Mouse (Mus musculus): ENCODE results near the gene Trmt1. TPM values are rescaled to one million over a fixed set of nuclear protein-coding genes. Genes with fewer than 3 reads are reported as not detected.

Gene Trmt1
- total RNA-seq, 2 experiments from 2014 or later, result 96.9 to 108 TPM

Other genes with a start within 250 kb of the Trmt1 start
- gene Ier2, start 23.5 kb upstream of the Trmt1 start, total RNA-seq (2021), result 10 to 100 TPM in 1 of 2 experiments, 1 to 10 TPM in 1; 6.2 to 10.0 TPM
- gene Nacc1, start 1.6 kb downstream of the Trmt1 start, total RNA-seq (2021), result 10 to 100 TPM; 94.8 to 95.5 TPM
- 1 to 10 TPM; 2.0 to 2.2 TPM for gene Lyl1, start 15.2 kb downstream of the Trmt1 start, total RNA-seq (2021)
- gene G430095P16Rik, start 36.7 kb downstream of the Trmt1 start, total RNA-seq (2021), result not detected
- 100 to 1,000 TPM; 379 to 429 TPM for gene Nfix, start 114.0 kb downstream of the Trmt1 start, total RNA-seq (2021)
- gene Dand5, start 136.5 kb downstream of the Trmt1 start, total RNA-seq (2021), result 10 to 100 TPM; 10.7 to 10.9 TPM
- 10 to 100 TPM; 27.3 to 27.4 TPM for gene Gadd45gip1, start 145.2 kb downstream of the Trmt1 start, total RNA-seq (2021)
- 10 to 100 TPM; 63.8 to 77.0 TPM for gene Rad23a, start 154.4 kb downstream of the Trmt1 start, total RNA-seq (2021)
- gene Calr, start 160.6 kb downstream of the Trmt1 start, total RNA-seq (2021), result 100 to 1,000 TPM; 506 to 521 TPM
- 10 to 100 TPM; 48.8 to 50.1 TPM for gene Farsa, start 170.7 kb downstream of the Trmt1 start, total RNA-seq (2021)
- 10 to 100 TPM; 15.7 to 16.5 TPM for gene Syce2, start 185.8 kb downstream of the Trmt1 start, total RNA-seq (2021)
- 10 to 100 TPM; 38.3 to 38.5 TPM for gene Gcdh, start 207.6 kb downstream of the Trmt1 start, total RNA-seq (2021)
- gene Klf1, start 215.6 kb downstream of the Trmt1 start, total RNA-seq (2021), result under 1 TPM in 1 of 2 experiments, not detected in 1; 0.27 TPM
- 1 to 10 TPM; 2.8 to 5.1 TPM for gene Dnase2a, start 222.3 kb downstream of the Trmt1 start, total RNA-seq (2021)

Measured in layer of hippocampus, adult 18-20 months (tissue).